Mouse (Mus musculus): ENCODE data around the gene Dtnbp1. TPM values are rescaled to one million over a fixed set of nuclear protein-coding genes. Genes with fewer than 3 reads are reported as not detected.

The Dtnbp1 gene
- polyA plus RNA-seq, 1 experiment = 99.1 TPM

DNA sequence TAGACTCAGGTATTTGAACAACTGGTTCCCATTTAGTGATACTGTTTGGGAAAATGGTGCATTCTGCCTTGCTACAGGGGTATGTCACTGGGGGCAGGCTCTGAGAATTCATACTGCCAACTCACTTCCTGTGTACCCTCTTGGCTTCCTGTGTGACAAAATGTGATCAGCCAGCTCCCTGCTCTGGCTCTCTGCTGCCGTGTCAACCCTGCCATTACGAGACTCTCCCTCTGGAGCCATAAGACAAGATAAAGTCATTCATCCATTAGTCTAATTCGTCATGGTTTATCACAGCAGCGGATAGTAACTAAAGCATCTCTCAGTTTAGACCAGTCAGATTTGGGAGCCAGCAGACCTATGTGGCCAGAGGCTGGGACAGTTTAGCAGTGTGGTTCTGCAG lies 38.2 kb upstream of the Dtnbp1 start:
- Histone ChIP-seq H3ac (ENCODE audit: control insufficient read depth, insufficient read length) (no peak overlapping the region), H3K4me3 (no peak overlapping the region), H3K79me2 (ENCODE audit: control insufficient read depth, insufficient read depth) (no peaks in the 10 kb centered on the region), H3K4me2 (ENCODE audit: low read depth) (no peak overlapping the region), H3K27me3 (ENCODE audit: control insufficient read depth, insufficient read depth, insufficient read length) (no peaks in the 10 kb centered on the region), H3K36me3 (ENCODE audit: control insufficient read depth, insufficient read depth) (no peaks in the 10 kb centered on the region)
- no peak for TF ChIP-seq CEBPB (IDR thresholded peaks at IDR 0.05; ENCODE audit: insufficient read depth, poor library complexity, severe bottlenecking)
- TF ChIP-seq USF1 (IDR thresholded peaks at IDR 0.05; ENCODE audit: low read depth) = no peak
- no peak for TF ChIP-seq SRF (IDR thresholded peaks at IDR 0.05; ENCODE audit: control insufficient read depth, insufficient read length, low read depth)
- no peak for TF ChIP-seq E2F4 (IDR thresholded peaks at IDR 0.05; ENCODE audit: insufficient read depth)
- no peak for TF ChIP-seq MAX (IDR thresholded peaks at IDR 0.05; ENCODE audit: low read depth)
- no peak for TF ChIP-seq POLR2AphosphoS2 (IDR thresholded peaks at IDR 0.05; ENCODE audit: insufficient read length, low read depth)
- TF ChIP-seq MYOG (IDR thresholded peaks at IDR 0.05; ENCODE audit: control insufficient read depth in 1 of 3, insufficient read depth in 1 of 3, insufficient read length in 2 of 3, low read depth in 2 of 3) = no peak
- TF ChIP-seq TCF3 (IDR thresholded peaks at IDR 0.05; ENCODE audit: insufficient read length, low read depth) = no peak
- TF ChIP-seq MYOD1 (IDR thresholded peaks at IDR 0.05; ENCODE audit: control insufficient read depth in 1 of 3, insufficient read length in 2 of 3, low read depth in 2 of 3) = no peak
- no peak for TF ChIP-seq REST (IDR thresholded peaks at IDR 0.05; ENCODE audit: insufficient read depth, insufficient read length)
- no peak for TF ChIP-seq POLR2A (IDR thresholded peaks at IDR 0.05; ENCODE audit: insufficient read length, low read depth)
- no peak for TF ChIP-seq TCF12 (IDR thresholded peaks at IDR 0.05; ENCODE audit: insufficient read depth, poor library complexity, severe bottlenecking)

DNA sequence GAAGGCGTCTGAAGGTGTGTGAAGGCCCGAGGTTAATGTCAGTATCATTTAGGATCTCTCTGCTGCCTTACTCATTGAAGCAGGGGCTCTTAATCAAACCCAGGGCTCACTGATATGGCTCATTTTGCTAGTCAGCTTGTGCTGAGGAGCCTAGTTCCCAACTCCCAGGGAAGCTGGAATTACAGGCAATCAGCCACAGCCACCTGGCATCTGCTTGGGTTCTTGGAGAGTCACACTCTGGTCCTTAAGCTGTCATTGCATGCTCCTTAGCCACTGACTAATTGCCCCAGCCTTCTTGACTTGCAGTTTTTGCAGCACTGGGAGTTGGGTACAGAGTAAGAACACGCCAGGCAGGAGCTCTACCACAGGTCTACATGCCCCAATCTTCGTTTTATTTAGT lies 34.5 kb upstream of the Dtnbp1 start:
- no peak overlapping the region for H3K4me2 ChIP-seq (ENCODE audit: low read depth)
- TF ChIP-seq MYOD1 (IDR thresholded peaks at IDR 0.05; ENCODE audit: control insufficient read depth in 1 of 3, insufficient read length in 2 of 3, low read depth in 2 of 3) (no peak), E2F4 (IDR thresholded peaks at IDR 0.05; ENCODE audit: insufficient read depth) (no peak), USF1 (IDR thresholded peaks at IDR 0.05; ENCODE audit: low read depth) (no peak), SRF (IDR thresholded peaks at IDR 0.05; ENCODE audit: control insufficient read depth, insufficient read length, low read depth) (no peak), TCF3 (IDR thresholded peaks at IDR 0.05; ENCODE audit: insufficient read length, low read depth) (no peak), POLR2AphosphoS2 (IDR thresholded peaks at IDR 0.05; ENCODE audit: insufficient read length, low read depth) (no peak), POLR2A (IDR thresholded peaks at IDR 0.05; ENCODE audit: insufficient read length, low read depth) (no peak), MYOG (IDR thresholded peaks at IDR 0.05; ENCODE audit: control insufficient read depth in 1 of 3, insufficient read depth in 1 of 3, insufficient read length in 2 of 3, low read depth in 2 of 3) (no peak), TCF12 (IDR thresholded peaks at IDR 0.05; ENCODE audit: insufficient read depth, poor library complexity, severe bottlenecking) (no peak), REST (IDR thresholded peaks at IDR 0.05; ENCODE audit: insufficient read depth, insufficient read length) (no peak), CEBPB (IDR thresholded peaks at IDR 0.05; ENCODE audit: insufficient read depth, poor library complexity, severe bottlenecking) (no peak), MAX (IDR thresholded peaks at IDR 0.05; ENCODE audit: low read depth) (no peak)
- no peaks in the 10 kb centered on the region for H3K36me3 ChIP-seq (ENCODE audit: control insufficient read depth, insufficient read depth)
- no peaks in the 10 kb centered on the region for H3K27me3 ChIP-seq (ENCODE audit: control insufficient read depth, insufficient read depth, insufficient read length)
- no peak overlapping the region for H3K4me3 ChIP-seq
- no peaks in the 10 kb centered on the region for H3K79me2 ChIP-seq (ENCODE audit: control insufficient read depth, insufficient read depth)
- H3ac ChIP-seq (ENCODE audit: control insufficient read depth, insufficient read length) = no peak overlapping the region

DNA sequence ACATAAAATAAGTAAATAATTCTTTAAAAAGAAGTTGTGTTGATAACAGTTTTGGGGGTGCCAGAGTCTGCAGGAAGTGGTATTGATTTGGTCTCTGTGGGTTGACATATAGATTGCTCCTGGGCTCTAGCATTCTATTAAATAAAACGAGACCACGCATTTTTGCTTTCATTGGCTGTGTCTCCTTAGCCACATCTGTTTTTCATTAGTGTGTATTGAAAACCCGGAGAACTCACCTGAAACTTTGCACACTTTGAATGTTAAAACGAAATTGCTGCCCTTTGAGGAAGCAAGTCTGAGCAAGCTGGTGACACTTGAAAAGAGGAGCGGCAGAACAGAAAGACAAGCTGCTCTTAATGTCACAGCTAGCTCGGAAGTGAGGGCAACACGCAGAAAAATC lies 32.8 kb upstream of the Dtnbp1 start:
- Histone ChIP-seq H3K27me3 (ENCODE audit: control insufficient read depth, insufficient read depth, insufficient read length) (no peaks in the 10 kb centered on the region), H3K79me2 (ENCODE audit: control insufficient read depth, insufficient read depth) (no peaks in the 10 kb centered on the region), H3ac (ENCODE audit: control insufficient read depth, insufficient read length) (no peak overlapping the region), H3K4me2 (ENCODE audit: low read depth) (no peak overlapping the region), H3K36me3 (ENCODE audit: control insufficient read depth, insufficient read depth) (no peaks in the 10 kb centered on the region), H3K4me3 (no peak overlapping the region)
- TF ChIP-seq MYOG (IDR thresholded peaks at IDR 0.05; ENCODE audit: control insufficient read depth in 1 of 3, insufficient read depth in 1 of 3, insufficient read length in 2 of 3, low read depth in 2 of 3) (no peak), TCF12 (IDR thresholded peaks at IDR 0.05; ENCODE audit: insufficient read depth, poor library complexity, severe bottlenecking) (no peak), E2F4 (IDR thresholded peaks at IDR 0.05; ENCODE audit: insufficient read depth) (no peak), POLR2A (IDR thresholded peaks at IDR 0.05; ENCODE audit: insufficient read length, low read depth) (no peak), CEBPB (IDR thresholded peaks at IDR 0.05; ENCODE audit: insufficient read depth, poor library complexity, severe bottlenecking) (no peak), POLR2AphosphoS2 (IDR thresholded peaks at IDR 0.05; ENCODE audit: insufficient read length, low read depth) (no peak), MYOD1 (IDR thresholded peaks at IDR 0.05; ENCODE audit: control insufficient read depth in 1 of 3, insufficient read length in 2 of 3, low read depth in 2 of 3) (no peak), REST (IDR thresholded peaks at IDR 0.05; ENCODE audit: insufficient read depth, insufficient read length) (no peak), USF1 (IDR thresholded peaks at IDR 0.05; ENCODE audit: low read depth) (no peak), SRF (IDR thresholded peaks at IDR 0.05; ENCODE audit: control insufficient read depth, insufficient read length, low read depth) (no peak)

DNA sequence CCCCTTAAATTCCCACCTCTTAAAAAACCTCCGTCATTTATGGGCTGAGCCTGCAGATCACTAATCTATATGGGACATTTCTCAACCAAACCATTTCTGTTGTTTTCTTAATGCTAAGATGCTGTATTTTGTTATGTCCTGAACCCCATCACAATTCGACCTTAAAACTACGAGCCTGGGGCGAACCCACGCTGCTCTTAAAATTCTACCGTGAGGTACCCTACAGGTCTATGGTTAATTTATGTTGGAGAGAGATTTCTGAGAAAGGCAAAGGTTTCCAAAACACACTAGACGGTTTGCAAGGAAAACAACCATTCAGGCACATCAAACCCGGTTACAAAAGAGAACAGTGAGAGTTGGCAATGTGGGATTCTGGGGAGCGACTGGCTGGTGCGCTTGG lies 31.4 kb upstream of the Dtnbp1 start:
- Histone ChIP-seq H3K79me2 (ENCODE audit: control insufficient read depth, insufficient read depth) (no peaks in the 10 kb centered on the region), H3K4me3 (no peak overlapping the region), H3K4me2 (ENCODE audit: low read depth) (no peak overlapping the region), H3ac (ENCODE audit: control insufficient read depth, insufficient read length) (no peak overlapping the region), H3K36me3 (ENCODE audit: control insufficient read depth, insufficient read depth) (no peaks in the 10 kb centered on the region), H3K27me3 (ENCODE audit: control insufficient read depth, insufficient read depth, insufficient read length) (no peaks in the 10 kb centered on the region)
- TF ChIP-seq MYOD1 (IDR thresholded peaks at IDR 0.05; ENCODE audit: control insufficient read depth in 1 of 3, insufficient read length in 2 of 3, low read depth in 2 of 3) (no peak), TCF12 (IDR thresholded peaks at IDR 0.05; ENCODE audit: insufficient read depth, poor library complexity, severe bottlenecking) (no peak), MAX (IDR thresholded peaks at IDR 0.05; ENCODE audit: low read depth) (no peak), POLR2A (IDR thresholded peaks at IDR 0.05; ENCODE audit: insufficient read length, low read depth) (no peak), CEBPB (IDR thresholded peaks at IDR 0.05; ENCODE audit: insufficient read depth, poor library complexity, severe bottlenecking) (no peak), E2F4 (IDR thresholded peaks at IDR 0.05; ENCODE audit: insufficient read depth) (no peak), POLR2AphosphoS2 (IDR thresholded peaks at IDR 0.05; ENCODE audit: insufficient read length, low read depth) (no peak), REST (IDR thresholded peaks at IDR 0.05; ENCODE audit: insufficient read depth, insufficient read length) (no peak), TCF3 (IDR thresholded peaks at IDR 0.05; ENCODE audit: insufficient read length, low read depth) (no peak), MYOG (IDR thresholded peaks at IDR 0.05; ENCODE audit: control insufficient read depth in 1 of 3, insufficient read depth in 1 of 3, insufficient read length in 2 of 3, low read depth in 2 of 3) (no peak), USF1 (IDR thresholded peaks at IDR 0.05; ENCODE audit: low read depth) (no peak), SRF (IDR thresholded peaks at IDR 0.05; ENCODE audit: control insufficient read depth, insufficient read length, low read depth) (no peak)
